Mouse (Mus musculus) heart, embryonic 13.5 days (tissue): ENCODE results near the gene Rps29. TPM values are rescaled to one million over a fixed set of nuclear protein-coding genes. Genes with fewer than 3 reads are reported as not detected.
"Not testable (repeated sequence)": the region's sequence is repeated elsewhere in the genome, so short reads cannot be mapped to it uniquely, and the experiment has no call there.

Experiments
- ATAC-seq: fragments of 200-750 bp; cut with Nextera tagmentation; 2 replicates; pipeline ENCODE4 v1.8.0; 2017; ENCODE audit warnings: moderate TSS enrichment; ENCODE audit not compliant: insufficient number of reproducible peaks, low FRiP score, low TSS enrichment; ENCODE audit errors: extremely low read depth
- H3K27ac ChIP-seq: fragments of 300-500 bp; sonication (generic); replicated peaks from 2 replicates; pipeline ENCODE4 v1.5.1; 2015; ENCODE audit warnings: moderate library complexity, mild to moderate bottlenecking, inconsistent platforms
- H3K27me3 ChIP-seq: fragments of 300-500 bp; sonication (generic); replicated peaks from 2 replicates; pipeline ENCODE4 v1.6.1; 2015; ENCODE audit warnings: mild to moderate bottlenecking, inconsistent platforms
- H3K36me3 ChIP-seq: fragments of 300-500 bp; sonication (generic); 2 replicates; pipeline ENCODE4 v1.6.1; 2015; ENCODE audit warnings: mild to moderate bottlenecking, inconsistent platforms
- H3K4me1 ChIP-seq: fragments of 300-500 bp; sonication (generic); 2 replicates; pipeline ENCODE4 v1.6.1; 2015; ENCODE audit warnings: inconsistent platforms
- H3K4me2 ChIP-seq: fragments of 300-500 bp; sonication (generic); 2 replicates; pipeline ENCODE4 v1.6.1; 2015; ENCODE audit warnings: inconsistent platforms, mild to moderate bottlenecking, moderate library complexity
- H3K4me3 ChIP-seq: fragments of 300-500 bp; sonication (generic); 2 replicates; pipeline ENCODE4 v1.5.1; 2015; ENCODE audit warnings: moderate library complexity, mild to moderate bottlenecking, inconsistent platforms
- H3K9ac ChIP-seq: fragments of 300-500 bp; sonication (generic); 2 replicates; pipeline ENCODE4 v1.6.1; 2015; ENCODE audit warnings: inconsistent platforms, mild to moderate bottlenecking, moderate library complexity
- H3K9me3 ChIP-seq: fragments of 300-500 bp; sonication (generic); 2 replicates; pipeline ENCODE4 v1.6.1; 2016; ENCODE audit warnings: inconsistent platforms
- WGBS: fragments of 180-500 bp; shearing (Covaris S2); methylation state at CpG from one replicate; pipeline ENCODE4 v1.1.7; 2015; ENCODE audit warnings: mixed read lengths; 5-methylcytosine and 5-hydroxymethylcytosine counted together
- polyA plus RNA-seq: library from polyadenylated mRNA; unstranded; fragments of >200 nt; fragmentation: Nextera tagmentation; extraction: Ambion mirVana; gene quantifications from 2 replicates; pipeline ENCODE4 v1.2.1, GENCODE M21; 2015

The Rps29 gene
- polyA plus RNA-seq, 1 experiment from 2014 or later, result 1,386 TPM

- peaks cover 17% of the 10 kb centered on the region for H3K4me1 ChIP-seq
- no peak overlapping the region for H3K27ac ChIP-seq
- no peak overlapping the region for H3K4me3 ChIP-seq
- H3K36me3 ChIP-seq, result peaks cover 38% of the 10 kb centered on the region
- WGBS, result 95% methylated on average over 2 of the region's 2 CpGs
- H3K4me2 ChIP-seq, result no peak overlapping the region
- no peak overlapping the region for H3K9ac ChIP-seq
- no peak for ATAC-seq
- no peaks in the 10 kb centered on the region for H3K27me3 ChIP-seq
- H3K9me3 ChIP-seq, result no peaks in the 10 kb centered on the region
Measured at GRCm38 (mm10) chr12:69171307-69171706, 12.3 kb upstream of the Rps29 start.

GRCm38 (mm10) chr12:69168461-69169106, 9.6 kb upstream of the Rps29 start, which contains the start of gene Lrr1:
Gene Lrr1 (plus strand): TSS chr12:69168814.
- Histone ChIP-seq H3K4me2 (peak within 1 kb of the TSS; percentile 79), H3K27me3 (no peaks in the 10 kb centered on the region)
- ATAC-seq, result peak; percentile 80; the same call in 1 of the 2 replicates

GRCm38 (mm10) chr12:69167656-69168460, 8.9 kb upstream of the Rps29 start:
- whole genome bisulfite sequencing, result 10% methylated on average over 18 of the region's 18 CpGs
- Histone ChIP-seq H3K27me3 (no peaks in the 10 kb centered on the region), H3K9me3 (no peaks in the 10 kb centered on the region), H3K4me1 (peaks cover 17% of the 10 kb centered on the region), H3K27ac (peak overlapping the region; percentile 64), H3K36me3 (peaks cover 13% of the 10 kb centered on the region), H3K9ac (peak overlapping the region; percentile 84), H3K4me3 (peak overlapping the region; percentile 72), H3K4me2 (peak overlapping the region; percentile 79)
- ATAC-seq, result 0 out of 2 replicates have a peak, but pooled peaks have one; percentile 26

More at GRCm38 (mm10) chr12:69168461-69169106, 9.6 kb upstream of the Rps29 start, which contains the start of gene Lrr1:
- Histone ChIP-seq H3K36me3 (peaks cover 20% of the 10 kb centered on the region), H3K27ac (peak within 1 kb of the TSS; percentile 64), H3K9ac (peak within 1 kb of the TSS; percentile 84), H3K4me3 (peak within 1 kb of the TSS; percentile 72), H3K9me3 (no peaks in the 10 kb centered on the region), H3K4me1 (peaks cover 17% of the 10 kb centered on the region)
- WGBS, result under 1% methylated on average over 40 of the region's 40 CpGs

- 65% methylated on average over 8 of the region's 8 CpGs for WGBS
Measured at GRCm38 (mm10) chr12:69166861-69167581, 8.0 kb upstream of the Rps29 start.

GRCm38 (mm10) chr12:69164904-69165303, 5.9 kb upstream of the Rps29 start:
- no peak overlapping the region for H3K9ac ChIP-seq
- peaks cover 14% of the 10 kb centered on the region for H3K4me1 ChIP-seq
- no peaks in the 10 kb centered on the region for H3K9me3 ChIP-seq
- 37% methylated on average over 3 of the region's 3 CpGs for WGBS
- no peaks in the 10 kb centered on the region for H3K27me3 ChIP-seq
- H3K27ac ChIP-seq, result no peak overlapping the region
- no peak overlapping the region for H3K4me3 ChIP-seq
- ATAC-seq, result no peak
- H3K36me3 ChIP-seq, result no peaks in the 10 kb centered on the region
- no peak overlapping the region for H3K4me2 ChIP-seq

More at GRCm38 (mm10) chr12:69166861-69167581, 8.0 kb upstream of the Rps29 start:
- H3K36me3 ChIP-seq, H3K27ac ChIP-seq, H3K9me3 ChIP-seq, H3K4me2 ChIP-seq, ATAC-seq, H3K4me3 ChIP-seq, H3K9ac ChIP-seq, H3K27me3 ChIP-seq: not testable (repeated sequence)
- H3K4me1 ChIP-seq, result peaks cover 17% of the 10 kb centered on the region

- not testable (repeated sequence) for ATAC-seq, H3K9ac ChIP-seq, H3K9me3 ChIP-seq, H3K36me3 ChIP-seq, H3K4me2 ChIP-seq, H3K27me3 ChIP-seq, H3K27ac ChIP-seq, H3K4me1 ChIP-seq, H3K4me3 ChIP-seq
- WGBS, result 80% methylated on average over 4 of the region's 4 CpGs
Measured at GRCm38 (mm10) chr12:69163586-69163985, 4.6 kb upstream of the Rps29 start.

DNA sequence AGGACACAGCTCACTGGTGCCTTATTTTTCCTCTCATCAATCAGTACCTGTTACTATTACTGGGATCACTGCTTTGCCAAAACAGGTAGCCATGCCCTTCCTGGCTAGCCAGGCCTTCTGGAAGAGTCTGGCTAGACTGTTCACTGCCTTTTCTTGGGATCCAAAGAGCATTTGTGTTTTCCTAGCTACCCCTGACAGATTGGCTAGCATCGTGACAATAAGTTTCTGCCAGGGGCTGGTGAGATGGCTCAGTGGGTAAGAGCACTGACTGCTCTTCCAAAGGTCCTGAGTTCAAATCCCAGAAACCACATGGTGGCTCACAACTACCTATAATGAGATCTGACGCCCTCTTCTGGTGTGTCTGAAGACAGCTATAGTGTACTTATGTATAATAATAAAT, 1.7 kb upstream of the Rps29 start:
- 70% methylated on average over 2 of the region's 2 CpGs for WGBS

DNA sequence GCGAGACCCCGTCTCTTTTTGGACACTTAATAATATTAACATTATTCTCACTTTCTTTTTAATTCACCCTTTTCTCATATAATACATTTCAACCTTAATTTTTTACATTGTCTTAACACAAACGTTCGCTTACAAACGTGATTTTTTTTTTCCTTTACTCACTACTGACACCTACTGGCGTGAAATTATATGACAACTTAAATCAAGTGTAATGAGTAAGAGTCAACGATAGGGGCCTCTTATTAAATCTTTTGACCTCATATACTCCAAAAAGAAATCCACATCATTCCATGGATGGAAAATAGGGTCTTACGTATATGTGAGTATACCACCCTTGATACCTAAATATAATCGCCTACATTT, 573 bp upstream of the Rps29 start:
- Histone ChIP-seq H3K9ac (no peak overlapping the region), H3K9me3 (no peaks in the 10 kb centered on the region), H3K27me3 (no peaks in the 10 kb centered on the region), H3K27ac (peak overlapping the region; percentile 95), H3K36me3 (peaks cover 29% of the 10 kb centered on the region), H3K4me1 (peaks cover 13% of the 10 kb centered on the region), H3K4me3 (peak overlapping the region; percentile 82), H3K4me2 (peak overlapping the region; percentile 50)
- WGBS, result 4% methylated on average over 9 of the region's 9 CpGs
- no peak for ATAC-seq

More for the DNA sequence above, 1.7 kb upstream of the Rps29 start:
- not testable (repeated sequence) for H3K27ac ChIP-seq, H3K9ac ChIP-seq, H3K27me3 ChIP-seq, H3K4me2 ChIP-seq, H3K9me3 ChIP-seq, ATAC-seq, H3K4me3 ChIP-seq
- Histone ChIP-seq H3K4me1 (peaks cover 13% of the 10 kb centered on the region), H3K36me3 (peaks cover 23% of the 10 kb centered on the region)

GRCm38 (mm10) chr12:69158366-69158764, 621 bp downstream of the Rps29 start:
- no peaks in the 10 kb centered on the region for H3K9me3 ChIP-seq
- no peaks in the 10 kb centered on the region for H3K27me3 ChIP-seq
- peak overlapping the region; percentile 95 for H3K9ac ChIP-seq
- peaks cover 13% of the 10 kb centered on the region for H3K4me1 ChIP-seq
- H3K27ac ChIP-seq, result peak overlapping the region; percentile 95
- H3K4me2 ChIP-seq, result peak overlapping the region; percentile 71
- H3K36me3 ChIP-seq, result peaks cover 29% of the 10 kb centered on the region
- 2% methylated on average over 19 of the region's 19 CpGs for WGBS
- H3K4me3 ChIP-seq, result peak overlapping the region; percentile 82
- no peak for ATAC-seq

- WGBS, result 88% methylated on average over 2 of the region's 2 CpGs
- ATAC-seq, result no peak
- no peaks in the 10 kb centered on the region for H3K9me3 ChIP-seq
Measured at GRCm38 (mm10) chr12:69157107-69157506, 1.9 kb downstream of the Rps29 start.

DNA sequence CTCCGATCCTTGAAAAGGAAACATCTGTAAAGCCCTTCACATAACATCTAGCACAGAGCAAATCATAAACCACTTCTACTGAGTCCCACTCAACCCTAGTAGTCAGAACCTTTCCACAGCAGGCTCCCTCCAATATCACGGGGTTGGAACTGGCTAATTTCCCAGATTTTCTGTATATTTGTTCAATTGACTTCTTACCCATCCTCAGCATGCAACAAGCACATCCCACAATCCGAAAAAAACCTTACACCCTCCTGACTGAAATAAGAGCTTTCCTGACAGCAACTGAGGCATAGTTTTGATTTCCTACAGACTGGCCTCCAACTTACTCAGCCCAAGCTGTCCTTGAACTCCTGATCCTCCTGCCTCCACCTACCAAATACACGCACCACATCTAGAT, 2.5 kb downstream of the Rps29 start:
- H3K9ac ChIP-seq, result no peak overlapping the region
- ATAC-seq, result no peak
- no peak overlapping the region for H3K27ac ChIP-seq
- peaks cover 13% of the 10 kb centered on the region for H3K4me1 ChIP-seq
- H3K4me3 ChIP-seq, result no peak overlapping the region
- H3K9me3 ChIP-seq, result no peaks in the 10 kb centered on the region
- no peaks in the 10 kb centered on the region for H3K27me3 ChIP-seq
- H3K36me3 ChIP-seq, result peaks cover 29% of the 10 kb centered on the region
- no peak overlapping the region for H3K4me2 ChIP-seq
- 78% methylated on average over 4 of the region's 4 CpGs for WGBS

More at GRCm38 (mm10) chr12:69157107-69157506, 1.9 kb downstream of the Rps29 start:
- no peaks in the 10 kb centered on the region for H3K27me3 ChIP-seq
- H3K36me3 ChIP-seq, result peaks cover 29% of the 10 kb centered on the region
- H3K4me2 ChIP-seq, result peak overlapping the region; percentile 71
- no peak overlapping the region for H3K4me3 ChIP-seq
- H3K4me1 ChIP-seq, result peaks cover 13% of the 10 kb centered on the region
- H3K9ac ChIP-seq, result no peak overlapping the region
- no peak overlapping the region for H3K27ac ChIP-seq
